Mouse (Mus musculus) heart, postnatal 14 days (tissue): Measurements from ENCODE around the gene Lpcat4. TPM values are rescaled to one million over a fixed set of nuclear protein-coding genes. Genes with fewer than 3 reads are reported as not detected.

Experiments
- DNase-seq, 2 experiments: peaks; one replicate each; pipeline ENCODE4 v3.0.0; 2021 to 2022
- intact Hi-C: fragments of 180-260 bp; cut with DNase I; formaldehyde crosslinking; loops from one replicate; pipeline ENCODE4 v1.15.1; 2025
- long read RNA-seq, 2 experiments: library from polyadenylated mRNA; stranded (forward); transcript quantifications; one replicate each; pipeline ENCODE4 v2.0.0; 2021
- total RNA-seq, 2 experiments: library from RNA; stranded (reverse); gene quantifications; 2 replicates each; pipeline ENCODE4 v1.2.3; 2021

The Lpcat4 gene
- 1 to 10 TPM; 4.3 to 4.4 TPM for total RNA-seq
- long read RNA-seq, experiment 1, transcript Lpcat4-201 (14 exons, 2,275 nt), result major isoform, 6 of 7 reads
- long read RNA-seq, experiment 1, partial matches to known transcripts, result 1 of 7 reads
- long read RNA-seq, experiment 1, other reads (novel, unspliced or antisense), result 0 of 7 reads
- long read RNA-seq, experiment 2, partial matches to known transcripts, result 0 of 4 reads
- long read RNA-seq, experiment 2, other reads (novel, unspliced or antisense), result 0 of 4 reads

DNA sequence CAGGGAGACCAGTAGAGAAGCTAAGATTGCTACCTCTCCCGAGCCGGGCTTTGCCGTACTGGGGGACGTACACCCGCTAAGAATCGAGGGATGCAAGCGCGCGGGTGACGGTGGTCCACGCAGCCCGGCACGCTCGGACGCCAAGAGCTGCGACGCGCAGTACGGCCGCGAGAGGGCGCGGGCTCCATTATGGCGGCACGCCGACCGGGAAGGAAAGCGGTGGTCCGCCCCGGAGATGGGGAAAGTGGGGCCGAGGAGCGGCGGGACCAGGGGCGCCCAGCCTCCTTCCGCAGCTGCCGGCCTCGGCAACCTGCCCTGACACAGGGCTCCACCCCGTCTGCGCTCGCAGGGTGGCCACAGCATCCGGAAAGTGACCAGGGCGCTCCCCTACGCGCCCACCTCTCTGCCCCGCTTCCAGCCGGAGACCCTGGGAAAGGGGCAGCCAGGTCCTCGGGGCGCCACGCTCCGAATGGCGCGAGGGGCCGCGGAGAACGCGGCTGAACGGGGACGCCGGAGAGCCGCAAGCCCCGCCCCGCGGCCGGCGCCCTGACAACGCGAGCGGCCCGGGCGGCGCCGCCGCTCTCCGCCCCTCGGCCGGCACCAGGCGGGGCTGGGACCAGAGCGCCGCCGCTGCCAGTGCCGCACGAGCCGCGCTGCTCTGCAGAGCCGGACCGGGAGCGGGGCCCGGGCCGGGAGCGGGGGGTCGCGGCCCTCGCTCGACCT lies at the start of gene Lpcat4:
Lpcat4 (plus strand) TSS at position 257 of the 723 bp plus-strand sequence.
- DNase-seq, result peak; percentile 91 to 94
- intact Hi-C loops, result loop anchor here (2.0 kb wide), 1 partner anchor 23 kb away; no protein-coding TSS in a partner anchor

DNA sequence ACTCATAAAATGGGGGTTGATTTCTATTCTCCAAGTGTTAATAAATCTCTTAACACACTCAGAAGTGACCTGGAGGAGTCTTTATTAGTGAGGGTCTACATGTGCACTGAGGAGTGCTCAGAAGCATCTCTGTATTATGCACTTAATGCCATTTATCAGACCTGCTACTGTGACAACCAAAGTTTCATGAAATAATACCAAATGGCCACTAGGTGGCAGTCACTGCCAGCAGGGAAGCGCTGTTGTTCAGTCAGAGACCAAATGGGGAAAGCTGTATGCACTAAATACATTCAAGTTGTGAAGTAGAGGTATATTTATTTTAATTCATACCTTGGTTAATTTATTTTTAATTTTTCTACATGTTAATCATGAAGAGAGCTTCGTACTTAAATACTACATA lies 42.4 kb upstream of the Lpcat4 start:
- peak; percentile 36 to 52 for DNase-seq
- intact Hi-C loops, result loop anchor here (2.0 to 5.0 kb wide), 2 partner anchors 18 to 285 kb away; partner anchors contain the start of gene Chrm5

DNA sequence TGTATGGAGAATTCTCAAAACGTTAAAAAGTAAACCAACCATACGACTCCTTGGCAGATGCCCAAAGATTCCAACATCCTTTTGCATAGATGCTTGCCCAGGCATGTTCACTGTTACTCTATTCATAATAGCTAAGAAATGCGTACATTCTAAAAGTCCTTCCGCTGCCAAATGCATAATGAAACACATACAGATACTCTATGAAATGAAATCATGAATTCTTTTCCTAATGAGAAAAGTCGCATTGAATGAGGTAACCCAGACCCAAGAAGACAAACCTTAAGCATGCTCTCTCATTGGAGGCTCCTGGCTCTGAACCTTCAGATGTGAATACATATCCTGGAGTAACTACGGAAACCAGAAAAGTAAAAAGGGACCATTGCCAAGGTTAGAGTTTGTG lies 36.2 kb upstream of the Lpcat4 start:
- intact Hi-C loops, result no loop called here
- DNase-seq, result no peak

DNA sequence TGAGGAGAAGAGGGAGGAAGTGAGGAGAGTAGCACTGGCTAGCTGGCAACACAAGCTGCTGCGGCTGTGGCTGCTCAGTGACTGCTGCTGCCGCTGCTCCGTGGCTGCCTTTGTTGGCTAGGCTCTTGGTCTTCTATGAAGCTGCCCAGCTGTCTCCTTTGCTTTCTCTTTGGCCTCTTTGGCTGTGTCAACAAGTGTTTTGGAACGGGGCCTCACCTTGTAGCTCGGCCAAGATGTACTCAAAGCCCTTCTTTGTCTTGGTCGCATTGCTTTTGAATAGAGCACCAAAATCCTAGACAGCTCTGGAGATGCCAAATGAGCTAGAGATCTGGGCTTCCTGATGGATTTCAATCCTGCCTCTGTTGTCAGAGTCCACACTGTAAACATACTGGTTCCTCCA lies 29.1 kb upstream of the Lpcat4 start:
- peak; percentile 70 to 82 for DNase-seq
- intact Hi-C loops, result no loop called here

DNA sequence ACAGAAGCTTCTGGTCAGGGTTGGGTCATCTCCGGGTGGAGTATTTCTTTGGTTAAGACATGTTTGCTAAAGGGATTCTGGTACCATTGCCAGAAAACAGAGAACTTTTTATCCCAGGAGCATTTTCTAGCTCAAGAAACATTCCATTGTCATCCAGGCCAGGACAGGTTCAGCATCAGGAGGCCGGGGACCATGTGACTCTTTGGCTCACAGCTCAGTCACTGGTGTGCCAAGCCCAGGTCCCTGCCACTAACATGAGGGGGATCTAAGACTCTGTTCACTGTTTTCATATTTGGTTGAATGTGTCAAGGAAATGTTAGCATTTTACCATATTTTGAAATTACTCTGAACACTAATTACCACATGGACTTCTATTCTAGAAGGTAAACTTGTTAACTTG lies 28.6 kb upstream of the Lpcat4 start:
- no peak for DNase-seq
- intact Hi-C loops, result no loop called here

DNA sequence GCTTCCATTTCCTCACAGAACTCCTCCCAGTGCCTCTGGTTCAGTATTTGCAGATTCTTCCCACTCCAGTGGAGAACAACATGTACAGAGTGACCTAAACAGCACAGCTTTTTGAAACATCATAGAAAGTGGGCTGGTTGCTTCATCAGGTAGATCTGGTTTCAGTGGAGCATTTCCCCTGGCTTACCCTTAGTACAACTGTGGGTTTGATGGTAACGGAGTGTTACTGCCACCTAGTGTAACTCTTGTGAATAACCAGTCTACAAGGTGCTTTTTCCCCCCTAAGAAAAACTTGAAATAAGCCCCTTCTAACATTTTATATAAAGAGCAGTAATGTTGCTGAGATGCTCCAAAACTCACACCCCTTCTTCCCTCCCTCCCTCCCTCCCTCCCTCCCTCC lies 23.3 kb upstream of the Lpcat4 start:
- DNase-seq, result peak in 1 of 2 experiments; percentile 14
- intact Hi-C loops, result loop anchor here (2.0 kb wide), 1 partner anchor 19 kb away; no protein-coding TSS in a partner anchor

DNA sequence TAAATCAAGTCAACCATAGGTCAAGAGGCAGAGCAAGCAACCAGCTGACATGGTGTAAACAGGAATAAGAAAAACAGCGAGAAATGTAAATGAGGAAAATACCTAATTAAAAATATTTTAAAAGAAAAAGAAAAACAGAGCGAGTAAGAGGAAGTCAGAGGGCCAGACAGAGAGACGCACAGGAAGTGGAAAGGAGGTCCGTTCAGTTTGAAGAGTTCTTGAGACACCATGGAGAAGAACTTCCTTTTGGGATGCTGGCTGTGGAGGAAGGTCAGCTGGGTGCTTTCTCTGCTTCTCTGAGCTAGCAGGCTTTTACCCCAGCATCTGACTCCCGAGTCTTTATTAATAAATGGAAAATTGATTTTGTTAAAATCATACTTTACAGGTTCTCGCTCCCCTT lies 21.7 kb upstream of the Lpcat4 start:
- intact Hi-C loops, result no loop called here

DNA sequence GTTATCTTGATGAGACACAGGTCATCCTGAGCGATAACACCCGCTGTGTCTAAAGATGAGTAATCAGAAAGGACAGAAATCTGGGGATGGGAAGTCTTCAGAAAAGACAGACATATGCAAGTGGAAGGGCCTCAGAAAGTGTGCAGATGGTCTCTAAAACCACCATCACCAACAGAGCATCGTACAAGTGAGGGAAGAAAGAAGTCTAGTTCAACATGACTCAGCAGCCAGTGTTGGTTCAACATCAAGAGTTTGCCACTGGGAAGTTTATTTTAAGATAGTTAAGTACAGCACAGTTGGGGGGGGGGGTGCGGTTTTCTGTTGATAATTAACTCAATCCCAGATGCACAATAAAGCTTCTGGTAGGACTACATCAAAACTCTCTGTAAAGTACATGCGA lies 18.4 kb upstream of the Lpcat4 start:
- intact Hi-C loops, result no loop called here
- DNase-seq, result no peak

More for the DNA sequence above, 21.7 kb upstream of the Lpcat4 start:
- no peak for DNase-seq

DNA sequence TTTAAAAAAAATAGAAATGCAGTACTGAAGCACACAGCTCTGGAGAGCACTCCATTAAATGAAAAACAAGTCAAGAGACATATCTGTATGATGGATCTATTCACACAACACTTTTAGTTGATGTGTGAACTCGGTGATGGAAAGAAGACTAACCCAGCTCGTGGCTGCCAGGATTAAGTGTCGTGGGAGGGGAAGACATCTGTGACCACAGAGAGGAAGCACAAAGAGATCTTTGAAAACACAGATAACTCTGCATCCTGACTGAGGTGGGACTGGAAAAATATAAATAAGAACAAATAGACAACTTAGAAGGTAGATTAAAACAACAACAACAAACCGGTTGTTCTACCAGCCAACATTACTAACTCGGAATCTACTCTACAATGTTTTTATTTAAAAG lies 16.7 kb upstream of the Lpcat4 start:
- DNase-seq, result no peak
- intact Hi-C loops, result no loop called here

DNA sequence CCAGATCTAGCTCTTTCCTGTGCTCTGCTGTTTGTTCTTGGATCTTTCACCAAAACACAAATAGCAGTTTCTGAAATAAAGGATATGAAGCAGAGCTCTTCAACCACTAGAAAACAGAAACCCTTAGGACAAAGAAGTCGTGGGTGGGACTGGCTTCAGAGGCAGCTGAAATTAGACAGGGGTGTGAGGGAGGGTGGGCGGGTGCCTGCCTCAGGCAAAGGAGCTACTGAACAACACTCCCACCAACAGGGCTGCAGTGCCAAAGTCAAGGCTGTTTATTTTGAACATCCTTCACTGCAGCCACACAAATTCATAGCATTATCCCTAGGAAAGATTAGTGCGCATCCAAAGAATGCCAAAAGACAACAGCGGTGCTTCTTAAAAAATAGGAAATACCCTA lies 14.9 kb upstream of the Lpcat4 start:
- DNase-seq, result no peak
- intact Hi-C loops, result no loop called here

DNA sequence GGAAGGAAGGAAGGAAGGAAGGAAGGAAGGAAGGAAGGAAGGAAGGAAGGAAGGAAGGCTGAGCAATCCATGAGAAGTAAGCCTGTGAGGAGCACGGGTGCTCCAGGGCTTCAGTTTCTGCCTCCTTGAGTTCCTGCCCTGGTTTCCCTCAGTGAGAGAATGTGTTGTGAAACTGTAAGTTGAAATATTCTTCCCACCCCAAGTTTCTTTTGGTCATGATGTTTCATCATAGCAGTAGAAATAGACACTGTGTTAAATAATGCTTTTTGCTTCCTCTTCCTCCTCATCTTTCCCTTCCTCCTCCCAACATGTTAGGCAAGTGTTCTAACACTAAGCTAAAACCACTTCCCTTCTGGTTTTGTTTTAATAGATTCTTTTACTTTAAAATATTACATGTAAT lies 6.6 kb upstream of the Lpcat4 start:
- intact Hi-C loops, result no loop called here
- DNase-seq, result no peak

DNA sequence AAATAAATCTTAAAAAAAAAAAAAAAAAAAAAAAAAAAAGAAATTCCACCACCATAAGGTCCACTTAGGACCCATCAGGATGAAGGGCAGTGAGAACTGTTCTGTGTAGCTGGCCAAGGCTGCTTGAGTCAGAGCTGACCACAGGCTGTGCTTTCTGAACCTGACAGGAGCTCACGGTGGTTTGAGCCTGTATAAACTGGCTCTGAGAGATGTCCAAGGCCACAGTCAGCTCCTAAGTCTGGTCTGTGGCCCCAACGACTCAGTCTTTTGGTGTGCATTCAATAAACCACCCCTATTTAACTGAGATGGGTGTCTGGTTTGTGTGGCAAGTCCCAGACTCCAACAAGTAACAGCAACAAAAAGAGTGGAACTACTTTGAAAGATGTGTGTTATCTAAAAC lies 2.6 kb upstream of the Lpcat4 start:
- no peak for DNase-seq
- intact Hi-C loops, result no loop called here

DNA sequence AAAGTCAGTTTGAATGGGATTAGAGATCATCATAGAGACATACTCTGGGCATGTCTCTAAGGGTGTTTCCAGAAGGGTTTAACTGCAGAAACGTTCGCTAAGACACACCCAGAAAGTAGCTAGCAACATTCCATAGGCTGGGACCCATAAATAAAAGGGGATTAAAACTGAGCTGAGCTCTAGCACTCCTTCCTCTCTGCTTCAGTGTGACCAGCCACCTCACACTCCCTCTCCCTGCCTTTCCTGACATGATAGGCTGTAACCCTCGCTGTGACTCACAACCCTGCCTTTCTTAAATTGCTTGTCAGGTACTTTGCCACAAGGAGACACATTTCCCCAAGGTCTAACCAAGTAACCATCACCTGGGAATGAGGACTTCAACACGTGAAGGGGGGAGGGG lies 1.3 kb upstream of the Lpcat4 start:
- intact Hi-C loops, result loop anchor here (2.0 kb wide), 1 partner anchor 25 kb away; no protein-coding TSS in a partner anchor
- no peak for DNase-seq

DNA sequence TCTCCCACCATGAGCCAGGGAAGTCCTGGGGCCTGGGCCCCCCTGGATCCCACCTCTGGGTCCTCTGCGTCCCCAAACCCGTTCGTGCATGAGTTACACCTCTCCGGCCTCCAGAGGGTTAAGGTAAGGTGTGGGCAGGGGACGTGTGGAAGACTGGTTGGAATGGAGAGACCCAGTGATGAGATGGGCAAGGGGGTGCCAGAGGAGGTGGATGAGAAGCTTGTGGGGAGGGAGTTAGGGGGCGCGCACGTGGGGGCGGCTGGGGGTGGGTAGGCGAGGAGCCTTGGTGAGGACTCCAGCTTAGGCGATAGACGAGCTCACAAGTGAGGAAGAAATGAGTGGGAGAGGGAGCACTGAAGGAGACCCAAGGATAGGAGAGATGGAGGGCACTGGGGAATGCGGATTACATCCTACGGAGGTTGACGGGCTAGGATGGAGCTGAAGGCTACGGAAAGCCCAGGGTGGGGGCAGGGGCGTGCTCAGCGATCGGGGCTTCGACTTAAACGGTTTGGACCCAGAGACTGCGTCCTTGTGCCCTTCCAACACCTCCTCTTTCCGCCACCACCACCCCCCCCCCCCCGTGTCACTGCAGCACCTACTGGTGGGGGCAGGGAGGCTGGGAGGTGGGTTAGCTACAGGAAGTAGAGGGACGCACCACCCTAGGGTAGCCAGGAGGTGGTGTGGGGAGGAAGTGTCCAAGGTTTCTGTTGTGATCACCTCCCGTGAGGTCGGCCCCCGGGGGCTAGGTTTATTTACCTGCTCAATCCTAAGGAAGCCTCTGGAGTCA lies 860 bp downstream of the Lpcat4 start:
- intact Hi-C loops, result loop anchor here (2.0 kb wide), 1 partner anchor 23 kb away; no protein-coding TSS in a partner anchor

DNA sequence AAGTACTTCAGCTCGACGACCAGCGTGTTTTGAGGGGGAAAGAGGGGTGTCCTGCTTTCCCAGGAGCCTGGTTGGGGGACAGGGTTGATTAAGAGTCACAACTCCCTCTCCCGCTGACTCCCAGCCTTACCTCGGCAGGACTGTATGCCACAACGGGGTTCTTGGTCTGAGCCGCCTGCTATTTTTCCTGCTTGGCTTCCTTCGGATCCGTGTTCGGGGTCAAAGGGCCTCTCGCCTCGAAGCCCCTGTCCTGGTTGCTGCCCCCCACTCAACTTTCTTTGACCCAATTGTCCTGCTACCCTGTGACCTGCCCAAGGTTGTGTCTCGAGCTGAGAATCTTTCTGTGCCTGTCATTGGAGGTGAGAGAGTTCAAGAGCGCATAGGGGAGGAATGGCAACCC lies 2.5 kb downstream of the Lpcat4 start:
- no peak for DNase-seq
- intact Hi-C loops, result no loop called here

More for the DNA sequence above, 860 bp downstream of the Lpcat4 start:
- peak in 1 of 2 experiments; percentile 14 for DNase-seq

DNA sequence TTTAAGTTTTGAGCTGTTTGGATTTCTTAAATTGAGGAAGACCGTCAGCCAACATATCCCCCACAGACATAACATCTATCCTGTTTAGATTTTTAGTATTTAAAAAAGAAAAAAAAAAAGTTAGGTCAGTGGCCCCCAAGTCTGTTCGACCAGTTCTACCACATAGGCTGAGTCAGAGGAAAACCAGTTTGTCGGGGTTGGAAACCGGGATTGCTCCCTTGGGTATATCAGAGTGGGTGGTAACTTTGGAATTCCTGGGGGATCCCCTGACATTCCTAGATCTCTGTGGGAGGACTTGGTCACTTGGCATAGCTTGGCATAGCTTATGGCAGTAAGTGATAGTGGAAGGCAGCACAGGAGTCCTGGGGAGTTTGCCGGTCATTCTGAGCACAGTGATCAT lies 6.0 kb downstream of the Lpcat4 start:
- no peak for DNase-seq
- intact Hi-C loops, result no loop called here

DNA sequence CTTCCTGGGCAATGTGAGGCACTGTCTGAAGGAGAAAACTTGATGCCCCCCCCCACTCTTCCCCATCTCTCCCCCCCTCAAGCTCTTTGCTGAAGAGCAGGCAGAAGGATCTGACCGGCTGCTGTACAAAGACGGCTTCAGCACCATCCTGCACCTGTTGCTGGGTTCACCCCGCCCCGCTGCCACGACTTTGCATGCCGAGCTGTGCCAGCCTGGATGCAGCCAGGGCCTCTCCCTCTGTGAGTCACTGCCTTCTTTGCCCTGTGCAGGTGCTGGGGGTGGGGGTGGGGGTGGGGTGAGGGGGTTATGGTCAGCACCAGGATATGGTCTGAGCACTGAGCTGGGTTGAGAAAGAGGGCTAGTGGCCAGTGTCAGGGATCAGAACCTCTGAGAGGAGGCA lies 6.9 kb downstream of the Lpcat4 start:
- DNase-seq, result no peak
- intact Hi-C loops, result no loop called here

DNA sequence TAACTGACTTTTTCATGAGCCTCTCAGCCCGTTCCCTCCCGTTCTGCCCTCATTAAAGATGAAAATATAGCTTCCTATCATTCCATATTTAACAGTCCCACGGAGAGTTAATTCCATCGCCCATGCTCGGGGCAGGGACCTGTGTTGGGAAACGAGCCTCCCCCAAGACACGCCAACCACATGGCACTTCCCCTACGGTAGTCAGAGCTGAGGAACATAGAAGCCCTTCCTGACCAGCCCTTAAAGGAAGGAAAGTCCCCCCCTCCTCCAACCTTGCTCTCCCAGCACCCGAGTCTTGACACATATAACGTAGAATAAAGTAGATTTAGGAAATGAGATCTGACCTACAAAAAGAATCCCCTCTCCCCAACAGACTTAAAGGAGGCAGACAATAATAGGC lies 8.1 kb downstream of the Lpcat4 start:
- DNase-seq, result no peak
- intact Hi-C loops, result no loop called here

DNA sequence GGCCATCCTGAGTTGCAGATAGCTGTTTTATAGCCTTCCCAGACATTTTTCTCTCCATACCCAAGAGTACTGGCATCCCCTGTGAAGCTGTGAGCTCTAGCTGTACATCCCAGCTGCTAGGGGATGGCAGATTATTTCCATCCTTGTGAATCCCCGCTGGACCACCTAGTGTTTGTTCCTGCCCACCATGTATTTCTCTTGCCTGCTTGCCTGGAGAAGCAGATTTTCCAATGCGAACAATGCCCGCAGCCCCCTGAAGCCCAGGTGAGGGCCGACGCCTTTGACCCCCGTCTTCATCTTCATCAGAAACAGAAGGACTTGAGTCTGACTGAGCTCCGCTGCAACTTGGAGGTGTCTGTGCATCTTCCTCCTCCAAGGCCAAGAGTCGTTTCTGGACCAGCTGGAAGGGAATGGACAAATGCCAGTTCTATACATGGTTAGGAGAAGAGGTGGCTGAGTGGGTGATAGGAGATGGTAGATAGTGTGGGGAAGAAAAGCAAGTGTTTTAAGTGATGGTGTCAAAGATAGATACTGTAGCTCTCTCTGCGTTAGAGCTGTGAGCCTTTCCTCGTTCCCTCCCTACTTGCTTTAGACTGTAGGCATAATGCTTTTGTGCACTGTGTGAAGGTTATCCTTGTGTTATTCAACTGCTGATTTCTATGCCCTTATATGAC lies 10.6 kb downstream of the Lpcat4 start:
- DNase-seq, result no peak
- intact Hi-C loops, result no loop called here

DNA sequence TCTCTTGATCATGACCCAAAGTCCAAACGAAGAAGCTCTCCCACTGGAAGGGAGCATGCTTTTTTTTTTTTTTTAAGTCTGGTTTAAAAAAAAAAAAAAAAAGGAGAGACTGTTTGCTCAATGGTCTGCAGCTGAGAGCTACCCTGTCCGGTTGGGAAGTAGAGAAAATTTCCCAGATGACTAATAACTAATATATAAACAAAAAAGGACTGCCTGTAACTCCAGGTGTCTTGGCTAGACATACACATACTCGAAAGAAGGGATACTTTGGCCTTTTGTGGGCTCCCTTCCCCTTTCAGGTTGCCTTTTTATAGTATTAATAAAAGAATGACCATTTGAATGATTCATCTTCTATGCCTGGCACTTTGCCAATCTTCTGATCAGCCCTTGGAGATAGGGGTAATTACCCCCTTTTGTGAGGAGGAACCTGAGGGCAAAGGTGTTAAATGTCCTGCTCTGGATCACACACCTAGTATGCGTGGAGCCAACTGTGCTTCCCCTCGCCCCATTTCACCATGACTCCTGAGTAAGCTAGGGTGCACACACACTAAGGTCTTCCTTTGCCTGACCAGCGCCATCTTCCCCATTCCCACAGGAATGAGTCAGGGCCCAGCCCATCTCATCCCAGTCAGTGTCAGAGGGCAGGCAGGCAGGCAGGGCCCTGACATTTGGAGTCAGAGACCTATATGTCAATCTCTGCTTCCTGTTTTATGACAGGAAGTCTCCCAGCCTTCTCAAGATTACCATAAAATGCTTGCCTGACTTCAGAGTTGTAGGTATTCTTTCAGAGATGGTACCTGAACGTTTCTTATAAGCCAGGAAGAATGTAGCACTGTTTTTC lies 15.6 kb downstream of the Lpcat4 start:
- intact Hi-C loops, result no loop called here
- no peak for DNase-seq
